Mouse (Mus musculus): ENCODE data around the gene Gm45902. TPM values are rescaled to one million over a fixed set of nuclear protein-coding genes. Genes with fewer than 3 reads are reported as not detected.

Gm45902 gene
- total RNA-seq, 2 experiments from 2014 or later: 4.8 to 5.7 TPM

Other genes starting within 250 kb of the Gm45902 start
- gene Nmt2, start 228.6 kb downstream of the Gm45902 start, total RNA-seq (2021): 10 to 100 TPM; 66.8 to 72.4 TPM
- 10 to 100 TPM; 10.8 to 10.9 TPM for gene Rpp38, start 180.1 kb downstream of the Gm45902 start, total RNA-seq (2021)
- gene Acbd7, start 176.6 kb downstream of the Gm45902 start, total RNA-seq (2021): not detected
- gene Olah, start 115.6 kb downstream of the Gm45902 start, total RNA-seq (2021): under 1 TPM in 1 of 2 experiments, not detected in 1; 0.20 TPM
- gene Meig1, start 90.1 kb downstream of the Gm45902 start, total RNA-seq (2021): 1 to 10 TPM in 1 of 2 experiments, under 1 TPM in 1; 0.67 to 2.3 TPM
- 10 to 100 TPM in 1 of 2 experiments, 1 to 10 TPM in 1; 8.7 to 12.2 TPM for gene Dclre1c, start 88.7 kb downstream of the Gm45902 start, total RNA-seq (2021)
- gene Suv39h2, start 37.8 kb downstream of the Gm45902 start, total RNA-seq (2021): 1 to 10 TPM; 2.9 to 3.9 TPM
- gene Hspa14, start within 50 bp of the Gm45902 start, total RNA-seq (2021): 10 to 100 TPM; 59.5 to 61.7 TPM
- gene Cdnf, start 240 bp upstream of the Gm45902 start, total RNA-seq (2021): 1 to 10 TPM; 1.8 to 2.1 TPM
- gene Fam107b, start 57.7 kb upstream of the Gm45902 start, total RNA-seq (2021): 10 to 100 TPM; 23.6 to 36.7 TPM